Mouse (Mus musculus) frontal cortex, postnatal 25 days (tissue): ENCODE measurements around the gene Ckmt2.

ENCODE experiments used
- DNase-seq, 2 experiments: peaks; one replicate each; pipeline ENCODE4 v3.0.0; 2022; ENCODE audit warnings: low spot score in 2 of 2

The Ckmt2 gene

GRCm38 (mm10) chr13:91876741-91877349 is at the start of gene Ckmt2:
Gene Ckmt2 (minus strand): TSS chr13:91876885.
- DNase-seq: no peak

- no peak for DNase-seq
These were observed 44.3 kb upstream of the Ckmt2 start for GRCm38 (mm10) chr13:91921010-91921409.

- DNase-seq: no peak
These were observed 42.1 kb upstream of the Ckmt2 start for GRCm38 (mm10) chr13:91918764-91919163.

- no peak for DNase-seq
These were observed 41.1 kb upstream of the Ckmt2 start for GRCm38 (mm10) chr13:91917835-91918234.

GRCm38 (mm10) chr13:91916308-91916707 is 39.6 kb upstream of the Ckmt2 start:
- no peak for DNase-seq

- DNase-seq: no peak
These were observed 39.0 kb upstream of the Ckmt2 start for GRCm38 (mm10) chr13:91915582-91916239.

GRCm38 (mm10) chr13:91915192-91915581 is 38.5 kb upstream of the Ckmt2 start:
- no peak for DNase-seq

GRCm38 (mm10) chr13:91911652-91912051 is 35.0 kb upstream of the Ckmt2 start:
- DNase-seq: no peak

- no peak for DNase-seq
These were observed 34.5 kb upstream of the Ckmt2 start for GRCm38 (mm10) chr13:91911211-91911610.

GRCm38 (mm10) chr13:91908202-91908980 is 31.7 kb upstream of the Ckmt2 start:
- peak; percentile 52 to 77 for DNase-seq

GRCm38 (mm10) chr13:91906338-91906737 is 29.7 kb upstream of the Ckmt2 start:
- no peak for DNase-seq

- DNase-seq: no peak
These were observed 19.8 kb upstream of the Ckmt2 start for GRCm38 (mm10) chr13:91896476-91896875.

GRCm38 (mm10) chr13:91893132-91893531 is 16.4 kb upstream of the Ckmt2 start:
- no peak for DNase-seq

- DNase-seq: no peak
These were observed 13.4 kb upstream of the Ckmt2 start for GRCm38 (mm10) chr13:91890031-91890619.

- DNase-seq: no peak
These were observed 8.2 kb upstream of the Ckmt2 start for GRCm38 (mm10) chr13:91884714-91885386.

- peak; percentile 41 to 54 for DNase-seq
These were observed 5.3 kb upstream of the Ckmt2 start for GRCm38 (mm10) chr13:91881837-91882480.

GRCm38 (mm10) chr13:91880256-91880655 is 3.6 kb upstream of the Ckmt2 start:
- no peak for DNase-seq

- no peak for DNase-seq
These were observed 1.3 kb upstream of the Ckmt2 start for GRCm38 (mm10) chr13:91877996-91878395.

- no peak for DNase-seq
These were observed 665 bp upstream of the Ckmt2 start for GRCm38 (mm10) chr13:91877350-91877749.

GRCm38 (mm10) chr13:91875581-91875980 is 1.1 kb downstream of the Ckmt2 start:
- DNase-seq: no peak

GRCm38 (mm10) chr13:91874565-91874964 is 2.1 kb downstream of the Ckmt2 start:
- DNase-seq: no peak
